Mouse (Mus musculus): ENCODE measurements around the gene Hexb. TPM values are rescaled to one million over a fixed set of nuclear protein-coding genes. Genes with fewer than 3 reads are reported as not detected.
A peak's percentile ranks its signal among the peaks of the same experiment; 100 is the strongest.

The Hexb gene
- total RNA-seq (2021), result 10 to 100 TPM; 22.3 to 24.2 TPM
- long read RNA-seq, experiment 1, transcript Hexb-201 (14 exons, 1,905 nt), result major isoform, 25 of 27 reads
- long read RNA-seq, experiment 1, partial matches to known transcripts, result 1 of 27 reads
- long read RNA-seq, experiment 1, other reads (novel, unspliced or antisense), result 1 of 27 reads
- long read RNA-seq, experiment 2, transcript Hexb-201 (14 exons, 1,905 nt), result major isoform, 17 of 20 reads
- long read RNA-seq, experiment 2, partial matches to known transcripts, result 2 of 20 reads
- long read RNA-seq, experiment 2, other reads (novel, unspliced or antisense), result 1 of 20 reads

GRCm38 (mm10) chr13:97197932-97198562 lies at the start of gene Hexb:
Gene Hexb (minus strand): TSS chr13:97198357.
- DNase-seq, result peak; percentile 96 to 98

GRCm38 (mm10) chr13:97247754-97248153 lies 49.6 kb upstream of the Hexb start:
- no peak for DNase-seq

GRCm38 (mm10) chr13:97246217-97246616 lies 48.1 kb upstream of the Hexb start:
- no peak for DNase-seq

- no peak for DNase-seq
Measured at GRCm38 (mm10) chr13:97245157-97245556, 47.0 kb upstream of the Hexb start.

- DNase-seq, result no peak
Measured at GRCm38 (mm10) chr13:97244712-97245105, 46.6 kb upstream of the Hexb start.

GRCm38 (mm10) chr13:97243962-97244711 lies 46.0 kb upstream of the Hexb start:
- DNase-seq, result no peak

- peak; percentile 40 to 60 for DNase-seq
Measured at GRCm38 (mm10) chr13:97242716-97243115, 44.6 kb upstream of the Hexb start.

- DNase-seq, result peak in 1 of 2 experiments; percentile 57
Measured at GRCm38 (mm10) chr13:97241787-97242280, 43.7 kb upstream of the Hexb start.

- DNase-seq, result peak; percentile 90 to 96
Measured at GRCm38 (mm10) chr13:97240965-97241786, 43.0 kb upstream of the Hexb start, which contains the start of gene Enc1. Gene Enc1 (plus strand): TSS chr13:97241105.

- DNase-seq, result peak; percentile 85 to 89
Measured at GRCm38 (mm10) chr13:97240279-97240964, 42.3 kb upstream of the Hexb start.

GRCm38 (mm10) chr13:97239343-97240180 lies 41.4 kb upstream of the Hexb start:
- DNase-seq, result peak; percentile 73 to 77

- no peak for DNase-seq
Measured at GRCm38 (mm10) chr13:97238181-97238981, 40.2 kb upstream of the Hexb start.

- DNase-seq, result no peak
Measured at GRCm38 (mm10) chr13:97237700-97238099, 39.5 kb upstream of the Hexb start.

- no peak for DNase-seq
Measured at GRCm38 (mm10) chr13:97235911-97236310, 37.8 kb upstream of the Hexb start.

- DNase-seq, result peak; percentile 82 to 94
Measured at GRCm38 (mm10) chr13:97234785-97235417, 36.7 kb upstream of the Hexb start.

GRCm38 (mm10) chr13:97233092-97233491 lies 34.9 kb upstream of the Hexb start:
- no peak for DNase-seq

- no peak for DNase-seq
Measured at GRCm38 (mm10) chr13:97230101-97230500, 31.9 kb upstream of the Hexb start.

- no peak for DNase-seq
Measured at GRCm38 (mm10) chr13:97227795-97228194, 29.6 kb upstream of the Hexb start.

GRCm38 (mm10) chr13:97225130-97225529 lies 27.0 kb upstream of the Hexb start:
- no peak for DNase-seq

All from heart, adult 18-20 months (tissue).